Mouse (Mus musculus) forebrain, postnatal 0 days (tissue): Measurements from ENCODE around the gene Arcn1. TPM values are rescaled to one million over a fixed set of nuclear protein-coding genes. Genes with fewer than 3 reads are reported as not detected.

Experiments used
- ATAC-seq: fragments of 200-750 bp; cut with Nextera tagmentation; 2 replicates; pipeline ENCODE4 v1.8.0; 2017; ENCODE audit warnings: mild to moderate bottlenecking, moderate library complexity
- DNase-seq: peaks from one replicate; pipeline ENCODE4 v3.0.0-alpha.2; 2015
- H3K27ac ChIP-seq: fragments of 300-500 bp; sonication (generic); 2 replicates; pipeline ENCODE4 v1.5.1; 2014; ENCODE audit warnings: low read depth, mild to moderate bottlenecking, antibody characterized with exemption, low read length, moderate library complexity, mixed read lengths
- H3K27me3 ChIP-seq: fragments of 300-500 bp; sonication (generic); 2 replicates; pipeline ENCODE4 v1.6.1; 2014; ENCODE audit warnings: mild to moderate bottlenecking, low read length, mixed read lengths; ENCODE audit not compliant: insufficient read depth
- H3K36me3 ChIP-seq: fragments of 300-500 bp; sonication (generic); 2 replicates; pipeline ENCODE4 v1.6.1; 2014; ENCODE audit warnings: mild to moderate bottlenecking, moderate library complexity; ENCODE audit not compliant: insufficient read depth
- H3K4me1 ChIP-seq: fragments of 300-500 bp; sonication (generic); 2 replicates; pipeline ENCODE4 v1.6.1; 2014; ENCODE audit warnings: antibody characterized with exemption; ENCODE audit not compliant: insufficient read depth
- H3K4me2 ChIP-seq: fragments of 300-500 bp; sonication (generic); 2 replicates; pipeline ENCODE4 v1.6.1; 2014; ENCODE audit warnings: low read depth, mild to moderate bottlenecking, moderate library complexity
- H3K4me3 ChIP-seq: fragments of 300-500 bp; sonication (generic); 2 replicates; pipeline ENCODE4 v1.5.1; 2014; ENCODE audit warnings: low read depth, low read length, mixed read lengths
- H3K9ac ChIP-seq: fragments of 300-500 bp; sonication (generic); 2 replicates; pipeline ENCODE4 v1.6.1; 2014; ENCODE audit warnings: mild to moderate bottlenecking
- H3K9me3 ChIP-seq: fragments of 300-500 bp; sonication (generic); 2 replicates; pipeline ENCODE4 v1.6.1; 2016; ENCODE audit warnings: low read length
- CTCF ChIP-seq: sonication (generic); IDR thresholded peaks from 2 replicates; pipeline ENCODE4 v1.5.1; 2016; ENCODE audit warnings: antibody characterized with exemption, control low read depth, low read depth
- WGBS: fragments of 180-500 bp; shearing (Covaris S2); extraction: QIAGEN DNeasy Blood & Tissue Kit; methylation state at CpG from one replicate; pipeline ENCODE4 v1.1.7; 2014; 5-methylcytosine and 5-hydroxymethylcytosine counted together
- polyA plus RNA-seq: library from polyadenylated mRNA; unstranded; fragments of >200 nt; fragmentation: Nextera tagmentation; extraction: Ambion mirVana; gene quantifications from 2 replicates; pipeline ENCODE4 v1.2.1, GENCODE M21; 2015
- total RNA-seq: library from RNA; depleted of rRNA; stranded (reverse); fragments of >200 nt; gene quantifications from 2 replicates; pipeline ENCODE4 v1.2.3, GENCODE M21; 2014

Arcn1 gene
- total and polyA plus RNA-seq, 2 experiments from 2014 or later: 105 to 113 TPM

GRCm38 (mm10) chr9:44734524-44735494, 32.8 kb downstream of the Arcn1 start, which contains the start of gene Phldb1:
Gene Phldb1, minus strand, starts transcription at chr9:44735198.
- H3K36me3 ChIP-seq: no peaks in the 10 kb centered on the region
- peak within 1 kb of the TSS; percentile 96 for H3K4me2 ChIP-seq
- peak within 1 kb of the TSS; percentile 54 for H3K4me3 ChIP-seq
- H3K27me3 ChIP-seq: no peaks in the 10 kb centered on the region
- H3K27ac ChIP-seq: peak within 1 kb of the TSS; percentile 10; the same call in 1 of the 2 replicates
- DNase-seq (peak; percentile 44), ATAC-seq (peak; percentile 69)
- H3K9me3 ChIP-seq: no peaks in the 10 kb centered on the region
- TF ChIP-seq CTCF: peak; percentile 43
- 2% methylated on average over 47 of the region's 47 CpGs for WGBS
- 0 out of 2 replicates have a peak, but pooled peaks cover 7% of the 10 kb centered on the region for H3K4me1 ChIP-seq
- H3K9ac ChIP-seq: peak within 1 kb of the TSS; percentile 46

GRCm38 (mm10) chr9:44733671-44734523, 33.7 kb downstream of the Arcn1 start:
- no peaks in the 10 kb centered on the region for H3K36me3 ChIP-seq
- no peaks in the 10 kb centered on the region for H3K9me3 ChIP-seq
- ATAC-seq (peak; percentile 53), DNase-seq (peak; percentile 33)
- under 1% methylated on average over 79 of the region's 79 CpGs for WGBS
- no peaks in the 10 kb centered on the region for H3K27me3 ChIP-seq
- H3K4me1 ChIP-seq: 0 out of 2 replicates have a peak, but pooled peaks cover 7% of the 10 kb centered on the region
- peak overlapping the region; percentile 54 for H3K4me3 ChIP-seq
- peak overlapping the region; percentile 96 for H3K4me2 ChIP-seq
- TF ChIP-seq CTCF: no peak
- H3K9ac ChIP-seq: peak overlapping the region; percentile 46
- H3K27ac ChIP-seq: peak overlapping the region; percentile 10; the same call in 1 of the 2 replicates

GRCm38 (mm10) chr9:44732921-44733530, 34.6 kb downstream of the Arcn1 start:
- H3K27ac ChIP-seq: no peak overlapping the region; the same call in 1 of the 2 replicates
- peak overlapping the region; percentile 54 for H3K4me3 ChIP-seq
- H3K36me3 ChIP-seq: no peaks in the 10 kb centered on the region
- ATAC-seq (no peak), DNase-seq (no peak)
- H3K4me2 ChIP-seq: peak overlapping the region; percentile 96
- no peaks in the 10 kb centered on the region for H3K27me3 ChIP-seq
- H3K9me3 ChIP-seq: no peaks in the 10 kb centered on the region
- no peak for TF ChIP-seq CTCF
- H3K4me1 ChIP-seq: 0 out of 2 replicates have a peak, but pooled peaks cover 7% of the 10 kb centered on the region
- no peak overlapping the region for H3K9ac ChIP-seq
- 67% methylated on average over 12 of the region's 12 CpGs for WGBS

- DNase-seq: no peak
- Histone ChIP-seq H3K36me3 (no peaks in the 10 kb centered on the region), H3K4me3 (no peak overlapping the region), H3K27ac (no peak overlapping the region), H3K4me2 (no peak overlapping the region), H3K9ac (no peak overlapping the region), H3K27me3 (no peaks in the 10 kb centered on the region), H3K9me3 (no peaks in the 10 kb centered on the region), H3K4me1 (0 out of 2 replicates have a peak, but pooled peaks cover 7% of the 10 kb centered on the region)
- TF ChIP-seq CTCF: no peak
- WGBS: 76% methylated on average over 5 of the region's 5 CpGs
- ATAC-seq: no peak
Measured at GRCm38 (mm10) chr9:44732130-44732549, 35.5 kb downstream of the Arcn1 start.

- 62% methylated on average over 5 of the region's 5 CpGs for WGBS
- no peak overlapping the region for H3K4me2 ChIP-seq
- H3K9me3 ChIP-seq: no peaks in the 10 kb centered on the region
- no peaks in the 10 kb centered on the region for H3K36me3 ChIP-seq
- no peak for DNase-seq
- peaks cover 4% of the 10 kb centered on the region; the same call in 1 of the 2 replicates for H3K4me1 ChIP-seq
- no peak overlapping the region for H3K9ac ChIP-seq
- no peaks in the 10 kb centered on the region for H3K27me3 ChIP-seq
- H3K27ac ChIP-seq: no peak overlapping the region
- TF ChIP-seq CTCF: no peak
- ATAC-seq: no peak
- H3K4me3 ChIP-seq: no peak overlapping the region
Measured at GRCm38 (mm10) chr9:44727441-44727840, 40.2 kb downstream of the Arcn1 start.

GRCm38 (mm10) chr9:44726431-44727146, 41.1 kb downstream of the Arcn1 start:
- Histone ChIP-seq H3K27ac (no peak overlapping the region), H3K36me3 (no peaks in the 10 kb centered on the region), H3K4me1 (peaks cover 4% of the 10 kb centered on the region; the same call in 1 of the 2 replicates), H3K4me2 (no peak overlapping the region), H3K9ac (no peak overlapping the region), H3K27me3 (no peaks in the 10 kb centered on the region), H3K9me3 (no peaks in the 10 kb centered on the region), H3K4me3 (no peak overlapping the region)
- DNase-seq (no peak), ATAC-seq (no peak)
- 39% methylated on average over 10 of the region's 10 CpGs for WGBS
- no peak for TF ChIP-seq CTCF
